Mouse (Mus musculus): ENCODE measurements at regions not wholly inside any gene's neighbourhood (a gene's known extent, or its start where the extent isn't known, plus 50 kb on each side); places are given as distances from the start of the nearest gene placed in this dataset.

GRCm38 (mm10) chr16:93031624-93032023 lies 205.7 kb upstream of the Runx1 start:
- no peak for TF ChIP-seq CTCF (IDR thresholded peaks at IDR 0.05; ENCODE audit: borderline replicate concordance, insufficient read depth, low read length)
- TF ChIP-seq POLR2A (IDR thresholded peaks at IDR 0.05; ENCODE audit: low read depth, low read length), result no peak

All from embryonic fibroblast, embryonic 13.5 days (primary cell).